Mouse (Mus musculus): ENCODE results near the gene Vps13d.

DNA sequence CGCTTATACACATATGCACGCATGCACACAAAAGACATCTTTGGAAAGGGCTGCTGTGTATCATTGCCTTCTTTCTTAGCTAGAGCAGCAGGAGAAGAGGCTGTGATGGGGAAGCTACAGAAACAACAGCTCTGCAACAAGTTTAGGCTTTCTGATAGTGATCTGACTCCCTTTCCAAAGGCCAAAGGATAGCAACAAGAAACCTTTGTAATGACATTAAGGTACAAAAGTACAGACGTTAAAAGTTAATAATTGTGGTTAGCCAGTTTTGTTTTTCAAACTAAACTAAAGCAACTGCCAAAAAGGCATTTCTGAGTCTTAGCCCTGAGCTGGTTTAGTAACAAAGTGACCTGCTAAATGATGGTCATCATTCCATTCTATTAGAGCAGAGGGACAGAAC is 139.0 kb downstream of the Vps13d start:
- TF ChIP-seq CTCF (IDR thresholded peaks at IDR 0.05) (no peak), EP300 (IDR thresholded peaks at IDR 0.05) (no peak)
